14 mouse cellular contexts compared by ENCODE assay signal in the genomic region with DNA sequence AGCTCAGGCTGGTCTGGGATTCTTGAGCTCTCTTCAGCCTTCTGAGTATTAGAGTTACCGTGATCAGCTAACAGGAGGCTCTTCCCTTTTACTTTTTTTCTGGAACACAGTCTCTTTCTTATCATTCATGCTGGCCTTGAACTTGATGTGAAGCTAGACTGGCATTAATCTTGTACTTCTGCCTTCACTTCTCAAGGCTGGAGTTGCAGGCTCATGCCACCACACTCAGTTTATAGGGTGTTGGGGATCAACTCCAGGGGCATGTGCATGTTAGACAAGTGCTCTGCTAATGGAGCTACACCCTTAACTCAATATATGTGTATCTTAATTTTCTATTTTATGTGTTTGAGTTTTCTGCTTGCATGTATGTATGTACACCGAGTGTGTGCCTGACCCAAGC. TPM values are rescaled to one million over a fixed set of nuclear protein-coding genes. Genes with fewer than 3 reads are reported as not detected.
"Had no signal": no experiment of that assay in that cellular context is flagged by ENCODE, and none has a peak within 500 bp of the region (broad histone marks: within the 10 kb centered on the region; RNA-seq: fewer than 3 reads in every experiment).

No protein-coding gene starts in this region.

- ATAC-seq: midbrain, embryonic 15.5 days had no signal

- H3K36me3 ChIP-seq: liver, embryonic 13.5 days; midbrain, embryonic 15.5 days; neural tube, embryonic 13.5 days had no signal

- H3K4me2 ChIP-seq: liver, embryonic 13.5 days; midbrain, embryonic 11.5 days; midbrain, embryonic 15.5 days; neural tube, embryonic 13.5 days had no signal

- H3K9ac ChIP-seq: liver, embryonic 13.5 days; midbrain, embryonic 15.5 days; neural tube, embryonic 13.5 days had no signal

- H3K9me3 ChIP-seq: liver, embryonic 13.5 days; midbrain, embryonic 15.5 days; neural tube, embryonic 13.5 days had no signal

- H3K27me3 ChIP-seq: liver, embryonic 13.5 days; midbrain, embryonic 15.5 days; neural tube, embryonic 13.5 days had no signal

- DNase-seq: liver, embryonic 13.5 days; thymus, adult 2 months; thymus, postnatal 14 days; thymus, postnatal 4 days had no signal

- H3K4me3 ChIP-seq: left cerebral cortex, adult 2 months; liver, embryonic 13.5 days; midbrain, embryonic 15.5 days; neural tube, embryonic 13.5 days had no signal

- H3K27ac ChIP-seq: kidney, postnatal 0 days; left cerebral cortex, adult 2 months; liver, embryonic 13.5 days; midbrain, embryonic 15.5 days; neural tube, embryonic 13.5 days; stomach, postnatal 0 days had no signal

RNA-seq across cellular contexts. Expression of a gene that starts 57.4 kb away (rescaled TPM):
- total RNA-seq: layer of hippocampus, postnatal 25 days; left cerebral cortex, adult 2 months; left cerebral cortex, postnatal 10 days; left cerebral cortex, postnatal 36 days had no signal
- polyA plus RNA-seq: limb, embryonic 11.5 days; midbrain, embryonic 11.5 days; midbrain, embryonic 15.5 days; neural tube, embryonic 13.5 days had no signal
